Mouse (Mus musculus) testis, adult 2 months (tissue): ENCODE measurements around the gene Ckm.

ENCODE experiments used
- CTCF ChIP-seq: fragments of 200-500 bp; IDR thresholded peaks from 2 replicates; pipeline ENCODE4 v1.5.1; 2012; ENCODE audit warnings: low read depth, mild to moderate bottlenecking, inconsistent platforms, low read length, moderate library complexity; ENCODE audit not compliant: control insufficient read depth, insufficient read depth, insufficient replicate concordance
- POLR2A ChIP-seq: fragments of 200-500 bp; IDR thresholded peaks from 2 replicates; pipeline ENCODE4 v1.6.1; 2012; ENCODE audit warnings: low read depth, mild to moderate bottlenecking, inconsistent platforms, low read length, moderate library complexity; ENCODE audit not compliant: control insufficient read depth

DNA sequence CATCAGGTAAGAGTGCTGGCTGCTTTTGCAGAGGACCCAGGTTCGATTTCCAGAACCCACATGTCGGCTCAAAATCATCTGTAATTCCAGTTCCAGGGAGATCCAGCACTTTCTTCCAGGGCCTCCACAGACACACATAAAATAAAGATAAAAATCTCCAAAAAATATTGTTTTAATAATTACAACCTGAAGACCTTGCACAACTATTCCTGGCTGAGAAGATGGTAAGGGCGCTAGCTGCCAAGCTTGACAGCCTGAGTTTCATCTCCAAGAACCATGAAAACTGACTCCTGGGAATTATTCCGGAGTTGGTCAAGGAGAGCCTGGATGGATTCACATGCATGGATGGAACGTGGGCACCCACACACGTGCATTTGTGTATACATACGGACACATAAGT is at the start of gene Ckm:
- TF ChIP-seq CTCF = no peak
- no peak for TF ChIP-seq POLR2A
